Comparison of ENCODE assay signal across 8 mouse cellular contexts in genomic region chr13:51643924-51644828, GRCm38 (mm10). TPM values are rescaled to one million over a fixed set of nuclear protein-coding genes. Genes with fewer than 3 reads are reported as not detected.
DNase-seq lines count a peak whose midpoint lies in the region; ATAC-seq and TF ChIP-seq lines count a peak whose summit lies in the region.

No protein-coding gene starts in this region.

- H3K27me3 ChIP-seq in limb, embryonic 11.5 days (ENCODE audit: control insufficient read depth, insufficient read depth, low read length) = no peaks in the 10 kb centered on the region
- H3K27me3 ChIP-seq in stomach, embryonic 15.5 days (replicated peaks) = no peaks in the 10 kb centered on the region

- no peaks in the 10 kb centered on the region for H3K36me3 ChIP-seq in limb, embryonic 11.5 days (ENCODE audit: control insufficient read depth, insufficient read depth, low read length)
- H3K36me3 ChIP-seq in stomach, embryonic 15.5 days = no peaks in the 10 kb centered on the region

- H3K4me2 ChIP-seq in limb, embryonic 11.5 days (ENCODE audit: low read depth, severe bottlenecking) = peak overlapping the region; percentile 47
- peak overlapping the region; percentile 57 for H3K4me2 ChIP-seq in stomach, embryonic 15.5 days

- intact Hi-C loops in gastrocnemius, adult 2 months (cut with DNase I) = no loop called here
- intact Hi-C loops in gastrocnemius, postnatal 36 days (cut with DNase I) = no loop called here

- peak overlapping the region; percentile 86 for H3K27ac ChIP-seq in gastrocnemius, adult 2 months
- peak overlapping the region; percentile 47; the same call in 1 of the 2 replicates for H3K27ac ChIP-seq in limb, embryonic 11.5 days (replicated peaks; ENCODE audit: low read depth, low read length)
- H3K27ac ChIP-seq in stomach, embryonic 15.5 days = peak overlapping the region; percentile 79

- H3K9ac ChIP-seq in limb, embryonic 11.5 days (ENCODE audit: low read length) = peak overlapping the region; percentile 58; the same call in 1 of the 2 replicates
- H3K9ac ChIP-seq in stomach, embryonic 15.5 days = 0 out of 2 replicates have a peak overlapping the region, but pooled peaks have one; percentile 21

- no peak for TF ChIP-seq CTCF in gastrocnemius, adult 2 months (IDR thresholded peaks at IDR 0.05)

- peak overlapping the region; percentile 94 for H3K4me3 ChIP-seq in gastrocnemius, adult 2 months
- peak overlapping the region; percentile 61 for H3K4me3 ChIP-seq in limb, embryonic 11.5 days (ENCODE audit: low read depth, low read length)
- peak overlapping the region; percentile 66 for H3K4me3 ChIP-seq in stomach, embryonic 15.5 days (replicated peaks)

- no peaks in the 10 kb centered on the region for H3K9me3 ChIP-seq in limb, embryonic 11.5 days (ENCODE audit: control insufficient read depth, low read length)
- H3K9me3 ChIP-seq in stomach, embryonic 15.5 days = no peaks in the 10 kb centered on the region

- WGBS in limb, embryonic 11.5 days = 48% methylated on average over 20 of the region's 20 CpGs
- 43% methylated on average over 20 of the region's 20 CpGs for WGBS in stomach, embryonic 15.5 days

- ATAC-seq in limb, embryonic 11.5 days (ENCODE audit: insufficient number of reproducible peaks, low FRiP score, low TSS enrichment, low read depth) = peak; percentile 18; the same call in 1 of the 2 replicates
- ATAC-seq in stomach, embryonic 15.5 days (ENCODE audit: insufficient read depth, low FRiP score, low read depth) = no peak
- no peak for ATAC-seq in monocyte, adult 5-6 weeks (replicated peaks; ENCODE audit: insufficient number of reproducible peaks, low FRiP score, low TSS enrichment, poor library complexity, severe bottlenecking)

- DNase-seq in gastrocnemius, adult 2 months = no peak
- no peak for DNase-seq in gastrocnemius, postnatal 36 days
- DNase-seq in thymus, postnatal 14 days = peak; percentile 12
- no peak for DNase-seq in thymus, postnatal 0 days (ENCODE audit: low spot score)
- no peak for DNase-seq in limb, embryonic 11.5 days (ENCODE audit: low spot score)
- no peak for DNase-seq in urinary bladder, adult 2 months (ENCODE audit: low spot score)

- peaks cover 3% of the 10 kb centered on the region; the same call in 1 of the 2 replicates for H3K4me1 ChIP-seq in limb, embryonic 11.5 days (ENCODE audit: control insufficient read depth, insufficient read depth, low read length)
- peaks cover 16% of the 10 kb centered on the region; the same call in 1 of the 2 replicates for H3K4me1 ChIP-seq in stomach, embryonic 15.5 days

RNA-seq across cellular contexts. Expression of gene Cks2, which starts 0.9 kb away (rescaled TPM):
- not detected for total RNA-seq in gastrocnemius, adult 2 months (2021)
- total RNA-seq in gastrocnemius, postnatal 36 days (2021) = 1 to 10 TPM in 1 of 2 experiments, under 1 TPM in 1; 0.99 to 1.9 TPM
- 376 and 390 TPM in 2 replicates for polyA plus RNA-seq in thymus, postnatal 0 days (2015; fragmentation: Nextera tagmentation; extraction: Ambion mirVana)
- polyA plus RNA-seq in limb, embryonic 11.5 days (2014; fragmentation: Nextera tagmentation; extraction: Ambion mirVana) = 464 and 467 TPM in 2 replicates
- 304 and 342 TPM in 2 replicates for polyA plus RNA-seq in stomach, embryonic 15.5 days (2015; fragmentation: Nextera tagmentation; extraction: Ambion mirVana)
- polyA plus RNA-seq in urinary bladder, adult 2 months (2012; rRNA removed) = 12.4 and 18.6 TPM in 2 replicates
- total RNA-seq in monocyte, adult 5-6 weeks (2017) = 55.0 to 244 TPM (median 181 TPM) in 3 replicates

RNA-seq across cellular contexts. Expression of gene Secisbp2, which starts 7.3 kb away (rescaled TPM):
- 10 to 100 TPM; 11.1 to 11.7 TPM for total RNA-seq in gastrocnemius, adult 2 months (2021)
- 1 to 10 TPM; 8.4 to 8.9 TPM for total RNA-seq in gastrocnemius, postnatal 36 days (2021)
- polyA plus RNA-seq in thymus, postnatal 0 days (2015; fragmentation: Nextera tagmentation; extraction: Ambion mirVana) = 57.4 and 62.7 TPM in 2 replicates
- polyA plus RNA-seq in limb, embryonic 11.5 days (2014; fragmentation: Nextera tagmentation; extraction: Ambion mirVana) = 18.8 and 23.2 TPM in 2 replicates
- 27.1 and 27.3 TPM in 2 replicates for polyA plus RNA-seq in stomach, embryonic 15.5 days (2015; fragmentation: Nextera tagmentation; extraction: Ambion mirVana)
- polyA plus RNA-seq in urinary bladder, adult 2 months (2012; rRNA removed) = 20.9 and 26.0 TPM in 2 replicates
- 44.5 to 74.8 TPM (median 45.5 TPM) in 3 replicates for total RNA-seq in monocyte, adult 5-6 weeks (2017)

Comparison
In these comparisons a context has a peak if more than half of its experiments do, and no peak if none do; other contexts are left out.
1. RNA of gene Cks2, which starts 0.9 kb away (polyA plus RNA-seq): 464 to 467 TPM in limb, embryonic 11.5 days, 376 to 390 TPM in thymus, postnatal 0 days and 304 to 342 TPM in stomach, embryonic 15.5 days; 12.4 to 18.6 TPM in urinary bladder, adult 2 months; every median in the first group is over 10 times any median in the second.
2. Peak in every context shown above with its lines, with median percentiles within 50 percentile points of each other: H3K27ac ChIP-seq and H3K4me3 ChIP-seq.